Mouse (Mus musculus) activated CD4-positive, CD25-positive, alpha-beta regulatory T cell, adult 4 months (primary cell): Measurements from ENCODE around the gene Map6. TPM values are rescaled to one million over a fixed set of nuclear protein-coding genes. Genes with fewer than 3 reads are reported as not detected.

ENCODE experiments used
- ATAC-seq: one replicate; pipeline ENCODE4 v1.8.0; 2017
- polyA plus RNA-seq, 2 experiments: library from polyadenylated mRNA; unstranded; fragments of 100-300 nt; shearing (Covaris generic); gene quantifications; one replicate each; pipeline ENCODE4 v1.2.1; 2017

Map6 gene
- polyA plus RNA-seq, 2 experiments from 2014 or later: 2.8 to 4.1 TPM

DNA sequence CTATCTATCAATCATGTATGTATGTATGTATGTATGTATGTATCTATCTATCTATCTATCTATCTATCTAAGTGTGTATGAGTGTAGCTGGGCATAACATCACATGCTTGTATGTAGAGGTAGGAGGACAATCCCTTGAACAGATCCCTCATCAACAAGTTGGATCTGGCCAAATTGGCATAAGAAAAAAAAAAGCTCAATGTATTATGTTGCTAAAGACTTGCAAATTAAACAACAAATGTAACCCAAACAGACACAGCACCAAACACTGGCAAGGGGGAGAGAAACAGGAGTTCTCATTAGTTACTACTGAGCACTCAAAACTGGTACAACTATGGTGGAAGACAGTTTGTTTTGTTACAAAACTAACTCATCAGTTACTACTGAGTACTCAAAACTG, 2.6 kb upstream of the Map6 start:
- no peak for ATAC-seq

DNA sequence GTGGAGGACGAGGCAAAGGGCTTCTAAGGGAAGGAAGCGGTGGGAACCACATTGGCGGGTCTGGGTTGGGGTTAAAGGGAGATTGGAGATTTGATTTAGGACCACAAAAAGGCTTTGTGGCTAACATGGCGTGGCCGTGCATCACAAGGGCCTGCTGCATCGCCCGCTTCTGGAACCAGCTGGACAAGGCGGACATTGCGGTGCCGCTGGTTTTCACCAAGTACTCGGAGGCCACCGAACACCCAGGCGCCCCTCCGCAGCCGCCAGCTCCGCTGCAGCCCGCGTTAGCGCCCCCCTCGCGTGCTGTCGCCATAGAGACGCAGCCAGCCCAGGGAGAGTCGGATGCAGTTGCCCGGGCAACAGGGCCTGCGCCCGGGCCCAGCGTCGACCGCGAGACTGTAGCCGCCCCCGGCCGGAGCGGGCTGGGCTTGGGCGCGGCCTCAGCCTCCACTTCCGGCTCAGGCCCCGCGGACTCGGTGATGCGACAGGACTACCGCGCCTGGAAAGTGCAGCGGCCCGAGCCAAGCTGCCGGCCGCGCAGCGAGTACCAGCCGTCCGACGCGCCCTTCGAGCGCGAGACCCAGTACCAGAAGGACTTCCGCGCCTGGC, 754 bp downstream of the Map6 start:
- ATAC-seq: peak; percentile 57

- peak; percentile 34 for ATAC-seq
These were observed 1.3 kb downstream of the Map6 start for GRCm38 (mm10) chr7:99268506-99268900.

- no peak for ATAC-seq
These were observed 2.0 kb downstream of the Map6 start for GRCm38 (mm10) chr7:99268951-99269945.

- ATAC-seq: no peak
These were observed 4.4 kb downstream of the Map6 start for GRCm38 (mm10) chr7:99271630-99272029.

DNA sequence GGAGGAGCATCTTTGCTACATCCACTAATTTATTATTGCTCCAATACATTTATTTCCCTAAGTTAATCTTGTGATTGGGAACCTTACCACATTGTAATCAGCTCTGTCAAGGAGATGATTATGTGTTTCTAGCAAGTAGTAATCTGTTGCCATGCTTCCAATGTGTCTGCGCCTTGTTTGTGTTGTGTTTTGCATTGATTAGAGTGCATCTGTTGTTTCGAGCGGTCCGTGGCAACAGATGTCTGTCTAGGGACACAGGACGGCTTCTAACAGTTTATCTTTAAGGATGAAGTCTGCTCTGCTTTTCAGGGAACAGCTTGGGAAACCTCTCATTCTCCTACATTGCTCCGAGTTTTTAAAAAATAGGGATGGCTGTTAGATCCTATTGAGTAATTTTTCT, 7.9 kb downstream of the Map6 start:
- no peak for ATAC-seq

- no peak for ATAC-seq
These were observed 9.4 kb downstream of the Map6 start for GRCm38 (mm10) chr7:99276679-99277078.

- ATAC-seq: no peak
These were observed 11.1 kb downstream of the Map6 start for GRCm38 (mm10) chr7:99278309-99278708.

DNA sequence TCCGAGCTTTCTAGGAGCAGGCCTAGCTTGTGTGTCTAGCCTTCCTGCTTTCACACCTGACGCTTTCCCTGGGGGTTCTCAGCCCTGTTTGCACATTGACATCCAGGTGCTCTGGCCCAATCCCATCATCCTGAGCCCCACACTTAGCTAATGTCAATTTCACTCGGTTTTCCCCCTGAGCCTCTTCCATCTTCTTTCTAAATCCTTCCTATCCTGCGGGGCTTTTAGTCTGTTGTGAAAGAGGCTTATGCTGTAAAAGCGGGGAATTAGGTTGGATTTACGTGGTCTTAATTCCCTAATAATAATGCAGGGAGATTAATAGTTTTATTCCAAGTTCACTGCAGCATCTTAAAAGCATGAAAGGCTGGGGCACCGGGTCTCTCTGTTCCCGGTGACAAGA, 12.3 kb downstream of the Map6 start:
- no peak for ATAC-seq

DNA sequence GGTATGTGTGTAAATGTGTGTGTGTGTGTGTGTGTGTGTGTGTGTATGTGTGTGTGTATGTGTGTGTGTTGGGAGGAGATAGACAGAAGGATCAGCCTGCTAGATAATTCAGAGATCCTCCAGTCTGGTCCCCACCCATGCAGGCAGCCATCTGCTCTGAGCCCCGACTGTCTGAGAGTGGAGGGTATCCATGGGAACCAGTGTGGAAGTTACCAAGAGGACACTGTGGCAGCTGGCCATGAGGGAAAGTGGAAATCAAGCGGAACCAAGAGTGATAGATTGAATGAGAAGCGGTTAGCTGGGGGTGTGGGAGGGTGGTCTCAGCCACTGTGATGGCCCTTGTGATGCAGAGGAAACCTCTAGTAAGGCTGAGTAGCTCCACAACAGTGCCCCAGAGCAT, 20.0 kb downstream of the Map6 start:
- ATAC-seq: no peak

- ATAC-seq: no peak
These were observed 22.8 kb downstream of the Map6 start for GRCm38 (mm10) chr7:99290008-99290407.

GRCm38 (mm10) chr7:99290925-99291324, 23.7 kb downstream of the Map6 start:
- no peak for ATAC-seq

DNA sequence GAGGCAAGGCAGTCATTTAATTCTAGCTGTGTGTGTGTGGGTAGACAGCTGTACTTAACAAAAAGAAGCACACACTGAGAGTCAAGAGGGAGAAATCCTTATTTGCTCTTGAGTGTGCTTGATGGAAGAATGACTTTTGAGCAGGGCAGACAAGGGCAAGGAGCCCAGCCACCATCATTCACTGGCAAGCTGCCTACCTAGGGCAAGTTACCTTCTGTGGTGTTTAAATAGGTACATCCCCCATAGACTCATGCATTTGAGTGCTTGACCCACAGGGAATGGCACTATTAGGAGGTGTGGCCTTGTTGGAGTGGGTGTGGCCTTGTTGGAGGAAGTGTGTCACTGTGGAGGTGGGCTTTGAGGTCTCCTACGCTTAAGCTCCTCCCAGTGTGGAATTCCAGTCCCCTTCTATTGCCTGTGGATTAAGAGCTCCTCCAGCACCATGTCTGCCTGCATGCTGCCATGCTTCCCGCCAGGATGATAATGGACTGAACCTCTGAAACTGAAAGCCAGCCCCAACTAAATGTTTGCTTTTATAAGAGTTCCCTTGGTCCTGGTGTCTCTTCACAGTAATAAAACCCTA, 27.0 kb downstream of the Map6 start:
- ATAC-seq: no peak

- ATAC-seq: no peak
These were observed 27.9 kb downstream of the Map6 start for GRCm38 (mm10) chr7:99295104-99295503.

DNA sequence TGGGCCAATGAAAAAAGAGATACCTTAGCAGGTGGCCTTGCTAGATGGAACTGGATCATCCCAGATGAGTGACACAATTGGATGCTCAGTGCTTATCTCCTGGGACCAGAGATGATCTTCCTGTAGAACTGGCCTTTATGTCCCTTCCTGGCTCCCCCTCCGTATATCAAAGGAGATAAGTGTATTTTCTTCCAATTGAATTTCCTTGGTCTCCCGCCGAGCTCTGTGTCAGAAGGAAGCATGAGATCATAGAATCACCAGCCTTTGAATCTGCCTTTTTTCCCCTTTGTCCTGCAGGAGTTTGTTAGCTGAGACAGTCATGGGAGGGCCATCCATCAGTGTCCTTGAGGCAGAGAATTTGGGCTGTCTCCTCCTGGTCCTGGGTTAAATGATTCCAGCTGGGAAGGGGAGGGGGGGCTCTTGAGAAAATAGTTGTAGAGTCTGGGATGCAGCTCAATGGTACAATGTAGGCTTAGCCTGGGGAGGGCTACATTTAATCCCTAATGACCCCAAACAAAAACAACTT, 33.5 kb downstream of the Map6 start:
- no peak for ATAC-seq

DNA sequence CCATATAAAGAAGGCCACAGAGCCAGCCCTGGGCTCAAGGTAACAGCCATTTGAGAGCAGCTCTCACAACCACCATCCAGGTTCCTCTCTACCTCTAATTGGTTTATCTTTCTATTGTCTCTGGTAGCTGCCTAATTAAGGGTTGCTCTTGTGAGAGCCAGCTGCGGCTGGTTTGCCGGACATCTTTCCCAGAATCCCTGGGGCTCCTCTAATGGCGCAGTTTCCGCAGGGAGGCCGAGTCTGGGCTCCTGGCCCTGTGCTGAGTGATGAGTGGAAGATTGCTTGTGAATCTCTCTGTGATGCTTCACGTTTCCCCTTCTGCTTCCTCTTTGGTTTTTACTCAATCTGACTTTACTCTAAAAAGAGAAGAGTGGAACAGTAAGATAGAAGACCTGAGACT, 36.8 kb downstream of the Map6 start:
- ATAC-seq: no peak

DNA sequence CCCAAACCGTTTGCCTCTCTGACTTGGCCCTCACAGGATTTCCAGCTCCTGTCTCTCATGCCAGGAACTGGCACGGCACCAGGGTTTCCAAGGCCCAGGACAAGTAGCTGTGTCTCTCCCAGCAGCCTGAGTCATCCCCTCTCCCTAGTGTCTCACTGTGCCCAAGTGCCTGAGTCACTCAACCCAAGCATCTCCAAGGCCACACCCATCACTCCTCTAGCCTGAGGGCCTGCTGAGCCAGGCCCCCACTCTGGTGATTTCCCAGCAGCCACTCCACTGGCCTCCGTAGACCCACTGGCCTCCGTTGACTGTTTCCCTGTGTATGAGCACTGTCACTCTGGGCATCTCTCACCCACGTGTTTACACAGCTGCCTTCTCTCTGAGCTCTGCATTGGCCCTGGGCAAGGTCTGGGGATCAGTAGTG, 37.7 kb downstream of the Map6 start:
- no peak for ATAC-seq

DNA sequence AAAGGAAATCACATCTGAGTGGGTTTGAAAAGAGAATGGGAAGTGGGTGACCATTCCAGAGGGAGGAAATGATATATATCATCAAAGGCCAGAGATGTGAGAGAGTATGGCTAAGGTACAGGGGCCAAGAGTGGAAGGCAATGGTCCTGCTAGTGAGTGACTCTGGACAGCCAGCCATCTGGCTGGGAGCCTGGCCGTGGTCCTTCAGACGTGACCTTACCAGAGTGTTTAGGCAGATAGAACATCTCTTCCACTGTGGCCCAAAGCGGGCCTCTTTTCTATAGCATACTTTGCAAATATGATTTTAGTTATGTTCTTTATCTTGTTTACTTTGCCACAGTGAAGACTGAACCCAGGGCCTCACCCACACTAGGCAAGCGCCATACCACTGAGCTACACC, 38.4 kb downstream of the Map6 start:
- no peak for ATAC-seq

- no peak for ATAC-seq
These were observed 39.4 kb downstream of the Map6 start for GRCm38 (mm10) chr7:99306640-99307039.

DNA sequence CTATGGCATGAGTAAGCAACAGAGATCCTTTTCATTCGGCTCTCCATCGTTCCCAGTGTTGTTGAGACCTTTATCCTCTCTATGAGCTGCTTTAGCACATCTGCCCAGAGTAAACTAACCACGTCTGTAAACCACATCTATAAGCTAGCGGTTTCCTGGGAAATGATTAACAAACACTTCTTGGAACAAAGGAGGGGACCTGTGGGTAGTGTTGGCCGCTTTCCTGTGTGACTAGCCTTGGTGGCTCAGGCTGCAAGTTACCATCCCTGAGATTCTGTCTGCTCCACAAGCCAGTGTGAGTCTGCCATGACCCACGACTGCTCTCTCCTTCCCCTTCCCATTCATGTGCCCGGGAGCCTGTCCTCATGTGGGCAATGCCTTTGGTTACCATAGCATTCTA, 44.2 kb downstream of the Map6 start:
- no peak for ATAC-seq

- ATAC-seq: no peak
These were observed 44.8 kb downstream of the Map6 start for GRCm38 (mm10) chr7:99312058-99312457.

GRCm38 (mm10) chr7:99312671-99313143, 45.5 kb downstream of the Map6 start:
- no peak for ATAC-seq

DNA sequence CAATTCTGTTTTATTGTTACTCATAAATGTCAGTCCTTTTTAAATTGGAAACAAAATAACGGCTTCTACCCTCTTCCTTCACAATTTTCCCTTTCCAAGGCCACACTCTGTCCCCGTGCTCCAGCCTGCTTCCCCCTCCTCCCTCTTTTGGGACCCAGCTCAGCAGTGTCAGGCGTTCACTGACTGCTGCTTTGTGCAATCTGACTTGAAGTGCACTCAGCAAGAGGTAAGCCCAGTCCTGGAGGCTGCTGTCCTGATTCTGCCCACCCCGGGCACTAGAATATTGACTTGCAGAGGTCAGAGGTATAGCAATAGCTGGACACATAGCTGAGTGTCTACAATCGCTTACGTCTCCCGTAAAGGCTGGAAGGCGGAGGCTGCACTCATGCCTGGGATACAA, 46.0 kb downstream of the Map6 start:
- no peak for ATAC-seq
